Mouse (Mus musculus) activated CD4-positive, CD25-positive, alpha-beta regulatory T cell, adult 4 months (primary cell): ENCODE measurements around the gene Zcchc14. TPM values are rescaled to one million over a fixed set of nuclear protein-coding genes. Genes with fewer than 3 reads are reported as not detected.

Experiments
- ATAC-seq: one replicate; pipeline ENCODE4 v1.8.0; 2017
- polyA plus RNA-seq, 2 experiments: library from polyadenylated mRNA; unstranded; fragments of 100-300 nt; shearing (Covaris generic); gene quantifications; one replicate each; pipeline ENCODE4 v1.2.1; 2017

Gene Zcchc14
- polyA plus RNA-seq, 2 experiments from 2014 or later = 0.21 TPM; not detected in 1

DNA sequence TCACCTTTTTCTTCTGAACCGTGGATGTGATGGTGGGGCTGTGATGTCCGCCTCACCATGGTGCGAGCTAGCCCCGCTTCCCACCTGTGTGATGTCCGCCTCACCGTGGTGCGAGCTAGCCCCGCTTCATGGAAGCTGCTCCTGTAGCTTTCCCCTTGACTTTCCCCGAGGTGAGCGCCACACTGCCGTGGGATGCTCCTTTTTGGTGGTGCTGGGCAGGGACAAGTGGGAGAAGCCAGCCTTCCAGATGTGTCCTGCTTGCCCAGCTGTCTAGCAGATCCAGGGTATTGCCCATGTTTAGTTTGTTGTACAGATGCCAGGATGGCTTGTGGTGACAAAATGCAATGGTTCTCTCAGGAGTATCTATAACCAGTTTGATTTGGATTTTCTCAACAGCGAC, 10.4 kb upstream of the Zcchc14 start:
- ATAC-seq = no peak

DNA sequence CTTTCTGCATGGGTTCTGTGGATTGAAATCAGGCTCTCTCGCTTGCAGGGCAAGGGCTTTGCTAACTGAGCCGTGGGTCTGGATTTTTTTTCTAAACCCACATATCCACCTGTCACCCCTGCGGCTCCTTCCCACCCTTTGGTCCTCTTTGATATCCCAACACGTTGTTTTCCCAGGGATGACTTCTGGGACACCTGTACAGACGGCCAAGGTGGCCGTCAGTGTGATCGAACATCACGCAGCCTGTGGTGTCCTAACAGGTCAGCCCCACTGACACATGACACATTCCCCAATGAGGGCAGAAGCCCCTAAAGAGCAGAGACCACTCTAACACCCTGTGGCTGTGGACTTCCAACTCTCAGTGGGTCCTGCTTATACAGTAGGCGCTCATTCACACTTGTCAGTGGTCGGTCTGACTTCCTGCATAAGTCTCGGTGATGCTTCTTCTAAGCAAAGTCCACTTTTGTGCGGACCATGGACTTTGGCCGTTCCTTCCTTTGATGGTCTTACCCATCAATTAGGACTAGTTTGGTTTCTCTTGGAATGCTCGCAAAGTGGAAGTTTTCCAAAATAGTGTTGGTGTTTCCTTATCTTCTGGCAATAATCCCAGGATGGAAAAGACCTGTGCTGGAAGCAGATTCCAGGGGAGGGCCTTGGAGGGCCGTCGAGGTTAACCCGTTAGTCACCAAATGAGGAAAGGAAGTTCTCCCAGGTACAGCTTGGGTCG, 9.1 kb upstream of the Zcchc14 start:
- ATAC-seq = no peak

DNA sequence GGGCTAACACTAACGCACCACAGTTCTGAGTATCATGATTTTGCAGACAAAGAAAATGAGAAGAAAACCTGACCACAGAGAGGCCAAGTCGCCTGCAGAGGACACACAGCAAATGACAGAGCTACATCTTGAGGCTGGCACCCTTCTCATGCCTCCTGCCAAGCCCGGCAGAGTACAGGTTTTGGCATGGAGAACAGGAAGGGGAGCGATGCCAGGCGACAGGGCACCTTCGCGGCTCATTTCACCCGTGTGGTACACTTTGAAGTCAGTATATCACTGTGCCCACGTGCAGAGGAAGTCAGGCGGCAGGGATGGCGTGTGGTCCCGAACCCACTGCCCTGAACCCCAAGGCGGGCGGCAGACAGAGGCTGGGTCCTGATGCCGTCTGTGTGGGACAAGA, 7.9 kb upstream of the Zcchc14 start:
- no peak for ATAC-seq

DNA sequence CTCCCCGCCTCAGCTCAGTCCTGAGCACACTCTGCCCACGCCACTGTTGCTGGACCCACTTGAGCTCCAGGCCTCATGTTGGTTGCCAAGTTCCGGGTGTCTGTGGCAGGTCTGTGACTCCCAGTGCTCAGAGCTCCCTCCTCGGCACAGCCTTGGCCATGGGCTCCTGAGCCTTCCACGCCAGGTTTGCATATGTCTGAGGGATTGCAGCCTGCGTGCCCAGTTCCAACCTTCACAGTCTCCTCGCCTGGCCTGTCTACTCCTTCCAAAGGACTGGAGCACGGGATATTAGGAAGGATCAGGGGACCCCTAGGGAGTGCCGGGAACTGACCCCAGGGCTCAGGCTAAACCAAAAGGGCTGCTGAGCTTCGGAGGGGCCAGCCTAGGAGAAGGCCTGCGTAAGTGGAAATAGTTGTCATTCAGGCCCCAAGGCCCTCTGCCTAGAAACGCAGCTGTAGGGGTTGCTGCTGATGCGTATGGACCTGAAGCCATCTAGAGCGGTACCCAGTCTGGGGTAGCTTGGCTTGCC, 2.3 kb upstream of the Zcchc14 start:
- ATAC-seq = no peak

DNA sequence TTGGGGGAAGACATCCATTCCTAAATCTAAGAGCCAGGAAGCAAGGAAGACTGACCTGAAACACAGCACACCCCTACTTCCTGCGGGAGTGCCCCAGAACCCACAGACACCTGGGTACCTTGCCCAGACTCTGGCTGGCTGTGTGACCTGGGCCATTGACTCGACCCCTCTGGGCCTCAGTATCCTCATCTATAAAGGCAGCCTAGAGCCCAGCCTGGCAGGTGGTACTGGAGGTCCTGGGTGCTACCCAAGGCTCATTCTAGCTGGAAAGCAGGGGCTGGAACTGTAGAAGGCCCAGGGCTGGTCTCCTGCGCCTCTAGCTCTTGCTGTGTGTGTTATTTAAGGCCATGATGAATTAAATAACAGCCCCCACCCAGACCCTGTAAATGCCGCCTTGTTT, 1.4 kb upstream of the Zcchc14 start:
- no peak for ATAC-seq

- ATAC-seq = no peak
These were observed 779 bp upstream of the Zcchc14 start for GRCm38 (mm10) chr8:121653340-121654019.

DNA sequence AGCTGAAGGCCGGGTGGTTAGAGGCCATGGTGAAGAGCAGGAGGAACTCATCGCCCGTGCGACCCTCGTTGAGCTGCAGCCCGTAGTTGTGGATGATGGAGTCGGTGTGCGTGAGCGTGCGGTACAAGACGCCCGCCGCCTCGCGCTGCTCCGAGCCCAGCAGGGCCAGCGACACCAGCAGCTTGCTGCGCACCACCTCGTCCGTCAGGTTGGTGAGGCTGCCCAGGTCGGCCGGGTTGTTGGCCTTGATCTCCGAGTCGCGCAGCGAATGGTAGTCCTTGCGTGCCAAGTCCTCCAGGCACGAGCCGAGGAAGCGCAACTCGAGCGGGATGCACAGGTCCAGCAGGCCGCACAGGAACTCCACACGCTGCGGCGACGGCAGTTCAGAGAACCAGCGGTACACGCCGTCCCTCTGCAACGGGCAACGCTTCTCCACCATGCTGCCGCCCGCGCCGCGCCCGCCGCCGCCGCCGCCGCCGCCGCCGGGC, 783 bp downstream of the Zcchc14 start:
- no peak for ATAC-seq

DNA sequence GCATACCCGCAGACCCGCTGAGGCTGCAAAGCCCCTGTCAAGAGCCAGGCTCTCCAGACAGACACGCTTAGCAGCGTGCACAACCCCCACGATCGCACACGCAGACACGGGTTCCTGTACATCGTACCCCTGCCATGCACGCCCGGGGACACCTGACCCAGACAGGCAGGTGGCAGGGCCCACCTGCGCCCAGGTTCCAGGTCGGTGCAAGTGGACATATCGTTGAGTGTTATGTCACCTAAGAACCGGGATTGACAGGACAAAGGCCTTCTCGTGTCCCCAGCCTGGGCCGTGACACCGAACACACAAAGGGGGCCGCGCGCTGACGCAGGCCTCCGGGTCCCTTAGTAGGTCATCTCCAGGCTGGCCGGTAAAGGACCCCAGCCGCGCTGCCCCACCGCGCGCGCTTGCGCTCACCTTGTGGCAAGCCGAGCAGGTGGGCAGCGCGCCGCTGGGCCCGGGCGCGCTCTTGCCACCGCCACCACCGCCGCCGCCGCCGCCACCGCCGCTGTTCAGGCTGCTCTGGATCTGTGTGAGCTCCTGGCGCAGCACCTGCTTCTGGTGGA, 1.3 kb downstream of the Zcchc14 start:
- no peak for ATAC-seq

DNA sequence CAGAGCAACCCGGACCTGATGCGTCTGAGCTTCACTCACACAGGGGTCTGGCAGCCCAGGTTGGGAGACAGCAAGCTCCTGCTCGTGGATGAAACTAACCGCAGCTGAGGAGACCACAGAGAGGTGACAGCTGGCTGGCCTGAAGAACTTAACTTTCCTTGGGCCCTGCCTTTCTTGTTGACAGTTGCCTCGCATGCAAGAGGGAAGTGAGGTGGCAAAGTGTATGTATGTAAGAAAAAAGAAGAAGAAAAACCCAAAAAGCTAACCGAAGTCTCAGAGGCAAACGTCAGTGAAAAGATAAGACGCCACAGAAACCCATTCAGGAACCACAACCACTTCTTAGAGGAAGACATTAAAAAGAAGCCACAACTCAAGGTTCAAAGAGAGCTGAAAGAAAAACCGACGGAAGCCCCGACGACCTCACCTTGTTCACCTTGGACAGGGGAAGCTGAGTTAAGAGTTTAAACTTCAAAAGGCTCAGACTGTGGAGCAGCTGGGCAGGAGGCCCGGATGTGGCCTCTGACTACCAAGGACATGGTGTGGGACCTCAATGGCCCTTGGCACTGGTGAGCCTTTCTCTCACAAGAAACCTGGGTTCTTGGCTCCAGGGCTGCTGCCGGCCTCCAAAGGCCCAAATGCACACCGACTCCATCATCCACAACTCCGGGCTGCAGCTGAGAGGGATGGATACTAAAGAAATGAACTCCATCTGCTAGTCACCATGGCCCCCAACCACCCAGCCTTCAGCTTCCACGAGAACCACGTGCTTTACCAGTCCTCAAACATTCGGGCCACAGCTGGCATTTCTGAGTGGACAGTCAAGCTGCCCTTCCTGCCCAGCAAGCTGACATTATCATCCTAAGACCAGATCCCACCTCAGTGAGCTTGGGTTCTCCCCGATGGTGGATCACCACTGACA, 2.1 kb downstream of the Zcchc14 start:
- ATAC-seq = no peak

DNA sequence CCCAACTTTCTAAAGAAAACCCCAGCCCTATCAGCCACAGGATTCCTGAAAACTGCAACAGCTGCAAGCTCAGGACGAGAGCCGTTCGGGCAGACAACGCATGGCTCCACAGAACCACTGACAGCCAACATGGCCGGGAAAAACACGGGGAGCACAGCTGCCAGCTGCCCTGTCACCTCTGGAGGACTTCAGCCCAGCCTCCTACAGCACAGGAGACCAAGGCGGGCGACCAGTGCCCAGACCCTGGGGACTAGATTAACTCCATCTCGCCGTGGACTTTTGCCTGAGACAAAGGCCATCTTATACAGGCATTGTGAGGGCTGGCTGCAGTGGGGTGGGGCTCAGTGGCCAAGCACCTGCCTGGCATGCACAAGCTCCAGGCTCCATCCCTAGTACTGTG, 2.8 kb downstream of the Zcchc14 start:
- ATAC-seq = no peak

GRCm38 (mm10) chr8:121649423-121649822, 3.3 kb downstream of the Zcchc14 start:
- no peak for ATAC-seq

GRCm38 (mm10) chr8:121648451-121648850, 4.2 kb downstream of the Zcchc14 start:
- ATAC-seq = no peak

DNA sequence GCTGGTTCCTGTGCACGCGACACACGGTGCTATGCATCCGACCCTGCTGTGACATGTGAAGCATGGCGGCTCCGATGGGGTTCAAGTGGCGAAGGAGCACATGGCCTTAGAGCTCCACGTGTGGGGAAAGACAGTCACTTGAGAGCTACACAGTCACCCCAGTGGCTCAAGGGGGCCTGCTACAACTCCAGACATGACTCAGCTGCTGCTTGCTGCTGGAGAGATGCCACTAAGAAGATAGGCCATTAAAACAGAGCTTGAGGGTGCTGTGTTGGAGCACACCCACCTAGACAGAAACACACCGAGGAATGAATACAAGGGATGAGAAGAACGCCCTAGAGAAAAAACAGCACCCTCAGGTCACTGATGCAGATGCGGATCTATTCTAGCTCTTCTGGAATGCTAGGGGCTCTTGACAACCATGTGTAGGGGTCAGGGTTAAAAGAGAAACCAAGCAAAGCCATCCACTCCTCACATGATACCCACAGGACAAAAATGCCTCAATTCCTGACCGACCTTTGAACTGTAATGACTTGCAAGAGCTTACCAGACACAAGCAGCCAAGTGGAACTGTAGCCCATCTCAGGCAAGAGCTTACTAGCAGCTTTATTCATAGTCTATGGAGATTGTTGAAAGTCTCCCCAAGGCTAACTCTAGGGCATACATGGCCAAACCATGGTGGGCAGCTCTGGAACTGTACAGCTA, 5.0 kb downstream of the Zcchc14 start:
- ATAC-seq = no peak

DNA sequence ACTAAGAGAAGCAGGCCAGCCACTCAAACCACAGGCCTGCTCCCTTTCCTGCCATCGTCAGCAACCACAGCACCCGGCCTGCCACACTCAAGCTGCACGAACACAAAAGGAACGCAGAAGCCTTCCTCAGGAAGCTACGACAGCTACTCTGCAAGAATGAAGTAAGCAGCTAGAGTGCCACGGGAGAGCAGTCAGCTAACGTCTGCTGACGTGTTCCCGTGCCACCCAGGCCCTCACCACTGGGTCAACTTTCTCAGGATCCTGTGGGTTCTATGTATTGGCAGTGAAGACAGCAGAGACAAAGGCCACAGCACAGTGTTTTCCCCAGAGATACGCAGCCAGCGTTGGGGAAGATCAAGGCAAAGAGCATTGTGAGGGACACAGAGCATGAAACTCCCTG, 9.3 kb downstream of the Zcchc14 start:
- ATAC-seq = no peak

DNA sequence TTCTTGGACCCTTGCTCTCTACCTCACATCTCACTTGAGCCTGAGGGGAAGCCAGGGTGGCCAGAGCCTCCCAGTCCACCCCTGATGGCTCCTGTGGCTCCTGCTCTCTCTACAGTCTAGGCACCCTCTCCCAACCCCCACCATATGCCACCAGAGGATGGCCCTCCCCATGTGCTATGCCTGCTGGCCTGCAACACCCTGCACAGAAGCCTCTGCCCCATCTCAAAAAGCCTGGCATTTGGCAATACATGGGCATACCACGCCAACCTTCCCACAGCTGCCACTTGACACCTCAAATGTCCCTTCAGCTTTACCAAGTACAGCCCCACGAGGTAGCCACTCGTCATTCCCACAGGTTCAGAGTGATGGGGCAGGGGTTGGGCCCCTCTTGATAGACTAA, 9.9 kb downstream of the Zcchc14 start:
- no peak for ATAC-seq

DNA sequence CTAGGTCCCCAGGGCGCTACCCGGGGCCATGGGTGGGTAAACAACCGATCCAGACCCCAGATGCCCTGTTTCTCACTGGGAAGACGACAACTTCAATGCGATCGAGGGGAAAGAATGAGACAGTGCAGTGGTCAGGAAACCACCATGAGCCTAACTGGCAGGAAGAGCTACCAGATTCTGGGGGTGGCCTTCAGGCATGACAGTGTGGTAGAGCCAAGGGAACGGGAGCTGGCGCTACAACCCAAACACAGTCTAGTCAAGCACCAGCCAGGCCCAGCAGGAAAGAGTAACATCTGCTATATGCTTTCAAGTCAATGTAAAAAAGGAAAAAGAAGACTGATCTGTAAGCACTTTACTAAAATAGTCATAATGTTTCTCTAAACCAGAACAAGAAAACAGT, 16.5 kb downstream of the Zcchc14 start:
- ATAC-seq = no peak

GRCm38 (mm10) chr8:121635534-121635933, 17.2 kb downstream of the Zcchc14 start:
- ATAC-seq = no peak

- ATAC-seq = no peak
These were observed 20.3 kb downstream of the Zcchc14 start for GRCm38 (mm10) chr8:121632401-121632800.

GRCm38 (mm10) chr8:121631645-121632071, 21.0 kb downstream of the Zcchc14 start:
- ATAC-seq = no peak

- ATAC-seq = no peak
These were observed 24.0 kb downstream of the Zcchc14 start for GRCm38 (mm10) chr8:121628681-121629080.

DNA sequence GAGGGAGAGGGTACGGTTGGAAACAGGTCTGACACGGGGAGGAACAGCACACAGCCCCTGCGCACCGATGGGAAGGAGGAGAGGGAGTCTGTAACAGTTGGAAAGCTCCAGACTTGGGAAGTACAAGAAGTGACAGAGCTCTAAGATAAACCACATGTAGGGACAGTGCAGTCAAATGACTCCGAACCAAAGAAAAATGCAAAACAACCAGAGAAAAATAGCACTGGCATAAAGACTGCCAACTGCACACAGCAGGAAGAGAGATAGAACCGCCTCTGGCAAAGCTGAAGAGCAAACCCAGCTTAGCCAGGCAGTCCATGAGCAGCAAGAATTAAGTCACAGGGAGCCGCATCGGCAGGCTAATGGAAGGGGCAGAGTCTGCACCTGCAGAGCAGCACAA, 29.7 kb downstream of the Zcchc14 start:
- ATAC-seq = no peak

DNA sequence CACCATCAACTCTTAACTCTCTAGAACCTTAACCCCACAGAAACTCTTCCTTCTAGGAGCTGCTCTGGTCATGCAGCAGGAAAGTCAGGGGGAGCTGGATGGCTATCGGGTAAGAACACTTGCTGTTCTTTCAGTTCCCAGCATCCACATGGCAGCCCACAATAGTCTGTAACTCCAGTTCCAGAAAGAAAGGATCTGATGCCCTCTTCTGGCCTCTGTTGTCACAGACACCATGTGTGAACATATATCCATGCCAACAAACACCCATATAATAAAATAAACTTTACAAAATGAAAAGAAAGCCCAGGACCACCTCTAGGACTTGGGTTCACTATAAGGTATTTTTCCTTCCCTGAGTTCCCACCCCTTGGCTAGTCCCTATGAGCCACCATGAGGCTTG, 30.8 kb downstream of the Zcchc14 start:
- no peak for ATAC-seq
